Mouse (Mus musculus): Measurements from ENCODE around the gene Olfr201. TPM values are rescaled to one million over a fixed set of nuclear protein-coding genes. Genes with fewer than 3 reads are reported as not detected.
"Not testable (repeated sequence)": the region's sequence is repeated elsewhere in the genome, so short reads cannot be mapped to it uniquely, and the experiment has no call there.

Gene Olfr201
- polyA plus RNA-seq, 1 experiment from 2014 or later, result not detected

DNA sequence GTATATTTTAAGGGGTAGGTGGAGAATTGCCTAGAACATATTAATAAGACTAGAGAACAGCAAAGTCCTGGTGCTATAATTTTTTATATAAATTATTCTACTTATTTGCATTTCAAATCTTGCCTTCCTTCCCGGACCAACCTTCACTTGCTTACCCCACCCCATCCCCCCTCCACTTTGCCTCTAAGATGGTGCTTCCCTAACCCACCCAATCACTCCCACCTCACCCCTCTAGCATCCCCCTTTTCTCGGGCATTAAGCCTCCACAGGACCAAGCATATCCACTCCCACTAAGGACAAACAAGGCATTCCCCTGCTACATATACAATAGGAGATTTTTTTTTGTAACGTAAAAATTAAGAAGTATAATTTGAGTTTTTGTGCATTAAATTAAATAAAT, 54.6 kb downstream of the Olfr201 start:
- not testable (repeated sequence) for H3K27me3 ChIP-seq (replicated peaks; ENCODE audit: control insufficient read depth, insufficient read depth, low read length); H3K27ac ChIP-seq (ENCODE audit: low read length); H3K36me3 ChIP-seq (ENCODE audit: control insufficient read depth, insufficient read depth); H3K9ac ChIP-seq (replicated peaks; ENCODE audit: low read depth, low read length); H3K9me3 ChIP-seq (ENCODE audit: control insufficient read depth, low read length); ATAC-seq; H3K4me2 ChIP-seq (ENCODE audit: low read length); H3K4me3 ChIP-seq (replicated peaks; ENCODE audit: low read length); H3K4me1 ChIP-seq (replicated peaks; ENCODE audit: control insufficient read depth, insufficient read depth, low read length)
- WGBS, result 65% methylated on average over 3 of the region's 3 CpGs

Other genes starting within 250 kb of the Olfr201 start
- not detected in 2 replicates for gene Olfr186, start 242.3 kb downstream of the Olfr201 start, polyA plus RNA-seq (2015; fragmentation: Nextera tagmentation; extraction: Ambion mirVana)
- not detected in 2 replicates for gene Olfr187, start 232.9 kb downstream of the Olfr201 start, polyA plus RNA-seq (2015; fragmentation: Nextera tagmentation; extraction: Ambion mirVana)
- gene Olfr190, start 194.6 kb downstream of the Olfr201 start, polyA plus RNA-seq (2015; fragmentation: Nextera tagmentation; extraction: Ambion mirVana), result not detected in 2 replicates
- gene Olfr191, start 182.8 kb downstream of the Olfr201 start, polyA plus RNA-seq (2015; fragmentation: Nextera tagmentation; extraction: Ambion mirVana), result not detected in 2 replicates
- gene Olfr193, start 160.8 kb downstream of the Olfr201 start, polyA plus RNA-seq (2015; fragmentation: Nextera tagmentation; extraction: Ambion mirVana), result not detected in 2 replicates
- gene Olfr194, start 151.6 kb downstream of the Olfr201 start, polyA plus RNA-seq (2015; fragmentation: Nextera tagmentation; extraction: Ambion mirVana), result not detected in 2 replicates
- gene Olfr195, start 125.6 kb downstream of the Olfr201 start, polyA plus RNA-seq (2015; fragmentation: Nextera tagmentation; extraction: Ambion mirVana), result not detected in 2 replicates
- gene Olfr196, start 102.2 kb downstream of the Olfr201 start, polyA plus RNA-seq (2015; fragmentation: Nextera tagmentation; extraction: Ambion mirVana), result not detected in 2 replicates
- gene Olfr198, start 69.1 kb downstream of the Olfr201 start, polyA plus RNA-seq (2015; fragmentation: Nextera tagmentation; extraction: Ambion mirVana), result not detected in 2 replicates
- gene Olfr199, start 52.9 kb downstream of the Olfr201 start, polyA plus RNA-seq (2015; fragmentation: Nextera tagmentation; extraction: Ambion mirVana), result not detected in 2 replicates
- not detected in 2 replicates for gene Olfr202, start 14.2 kb upstream of the Olfr201 start, polyA plus RNA-seq (2015; fragmentation: Nextera tagmentation; extraction: Ambion mirVana)
- gene Olfr203, start 26.2 kb upstream of the Olfr201 start, polyA plus RNA-seq (2015; fragmentation: Nextera tagmentation; extraction: Ambion mirVana), result not detected in 2 replicates
- not detected in 2 replicates for gene Olfr204, start 45.6 kb upstream of the Olfr201 start, polyA plus RNA-seq (2015; fragmentation: Nextera tagmentation; extraction: Ambion mirVana)
- gene Olfr205, start 58.5 kb upstream of the Olfr201 start, polyA plus RNA-seq (2015; fragmentation: Nextera tagmentation; extraction: Ambion mirVana), result not detected in 2 replicates
- not detected in 2 replicates for gene Olfr206, start 76.6 kb upstream of the Olfr201 start, polyA plus RNA-seq (2015; fragmentation: Nextera tagmentation; extraction: Ambion mirVana)
- gene Olfr209, start 91.4 kb upstream of the Olfr201 start, polyA plus RNA-seq (2015; fragmentation: Nextera tagmentation; extraction: Ambion mirVana), result not detected in 2 replicates
- not detected in 2 replicates for gene Gabrr3, start 134.7 kb upstream of the Olfr201 start, polyA plus RNA-seq (2015; fragmentation: Nextera tagmentation; extraction: Ambion mirVana)
- gene Riox2, start 199.1 kb upstream of the Olfr201 start, polyA plus RNA-seq (2015; fragmentation: Nextera tagmentation; extraction: Ambion mirVana), result 12.5 and 14.7 TPM in 2 replicates

All from forebrain, embryonic 16.5 days (tissue).